Mouse (Mus musculus) heart, embryonic 11.5 days (tissue): Measurements from ENCODE around the gene Fggy. TPM values are rescaled to one million over a fixed set of nuclear protein-coding genes. Genes with fewer than 3 reads are reported as not detected.

Experiments used
- ATAC-seq: fragments of 200-750 bp; cut with Nextera tagmentation; replicated peaks from 2 replicates; pipeline ENCODE4 v1.8.0; 2017; ENCODE audit warnings: moderate library complexity; ENCODE audit not compliant: insufficient number of reproducible peaks, low FRiP score, low TSS enrichment
- H3K27ac ChIP-seq: fragments of 300-500 bp; sonication (generic); 2 replicates; pipeline ENCODE4 v1.5.1; 2014; ENCODE audit warnings: mild to moderate bottlenecking, low read depth, low read length
- H3K27me3 ChIP-seq: fragments of 300-500 bp; sonication (generic); 2 replicates; pipeline ENCODE4 v1.6.1; 2014; ENCODE audit warnings: mild to moderate bottlenecking, low read length, mixed read lengths; ENCODE audit not compliant: control insufficient read depth, insufficient read depth
- H3K36me3 ChIP-seq: fragments of 300-500 bp; sonication (generic); 2 replicates; pipeline ENCODE4 v1.6.1; 2014; ENCODE audit warnings: mild to moderate bottlenecking, low read length, moderate library complexity, mixed read lengths; ENCODE audit not compliant: control insufficient read depth, insufficient read depth
- H3K4me1 ChIP-seq: fragments of 300-500 bp; sonication (generic); 2 replicates; pipeline ENCODE4 v1.6.1; 2014; ENCODE audit warnings: low read length; ENCODE audit not compliant: control insufficient read depth, insufficient read depth
- H3K4me2 ChIP-seq: fragments of 300-500 bp; sonication (generic); 2 replicates; pipeline ENCODE4 v1.6.1; 2014; ENCODE audit warnings: mild to moderate bottlenecking, moderate library complexity
- H3K4me3 ChIP-seq: fragments of 300-500 bp; sonication (generic); 2 replicates; pipeline ENCODE4 v1.5.1; 2014; ENCODE audit warnings: low read depth, low read length
- H3K9ac ChIP-seq: fragments of 300-500 bp; sonication (generic); 2 replicates; pipeline ENCODE4 v1.6.1; 2014; ENCODE audit warnings: mild to moderate bottlenecking, low read depth, low read length, moderate library complexity
- H3K9me3 ChIP-seq: fragments of 300-500 bp; sonication (generic); replicated peaks from 2 replicates; pipeline ENCODE4 v1.6.1; 2016; ENCODE audit warnings: low read length; ENCODE audit not compliant: control insufficient read depth
- WGBS: fragments of 180-500 bp; shearing (Covaris S2); extraction: QIAGEN DNeasy Blood & Tissue Kit; methylation state at CpG from one replicate; pipeline ENCODE4 v1.1.7; 2014; ENCODE audit not compliant: insufficient replicate concordance; 5-methylcytosine and 5-hydroxymethylcytosine counted together
- polyA plus RNA-seq: library from polyadenylated mRNA; unstranded; fragments of >200 nt; fragmentation: Nextera tagmentation; extraction: Ambion mirVana; gene quantifications from 2 replicates; pipeline ENCODE4 v1.2.1, GENCODE M21; 2014

Fggy gene
- polyA plus RNA-seq, 1 experiment from 2014 or later, result 5.9 TPM

DNA sequence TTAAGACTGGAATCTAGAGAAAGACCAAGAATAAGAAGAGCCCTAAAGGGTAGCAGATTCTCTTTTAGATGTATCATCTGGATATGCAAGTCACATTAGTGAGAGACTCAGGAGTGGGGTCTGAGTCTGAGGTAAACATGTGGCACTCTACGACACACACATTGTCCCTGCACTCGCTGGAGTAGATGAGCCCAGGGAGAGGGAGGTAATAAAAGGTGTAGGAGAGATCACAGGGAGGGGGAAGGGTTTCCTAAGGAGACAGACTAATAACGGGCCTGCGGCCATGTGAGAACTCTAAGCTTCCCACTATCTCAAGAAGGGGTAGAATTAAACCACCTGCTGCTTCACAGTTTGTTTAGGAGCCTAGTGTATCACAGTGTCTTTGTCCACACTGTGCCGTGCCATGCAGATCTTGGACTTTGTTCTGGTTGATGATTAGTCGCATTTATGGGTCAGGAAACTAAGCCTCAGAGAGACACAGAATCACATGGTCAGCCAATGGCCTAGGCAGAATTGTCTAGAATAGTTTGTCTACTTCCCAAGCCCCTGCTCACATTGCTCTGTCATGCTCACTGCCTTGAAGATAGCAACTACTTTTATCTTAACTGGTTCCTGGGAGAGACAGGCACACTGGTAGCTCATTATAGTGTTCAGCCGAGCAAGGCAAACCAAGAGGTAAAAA is 236.5 kb downstream of the Fggy start:
- no peaks in the 10 kb centered on the region for H3K36me3 ChIP-seq
- H3K27me3 ChIP-seq, result no peaks in the 10 kb centered on the region
- H3K27ac ChIP-seq, result no peak overlapping the region
- no peak overlapping the region for H3K4me2 ChIP-seq
- H3K9ac ChIP-seq, result no peak overlapping the region
- no peaks in the 10 kb centered on the region for H3K9me3 ChIP-seq
- 48% methylated on average over 7 of the region's 7 CpGs for whole genome bisulfite sequencing
- no peak overlapping the region for H3K4me3 ChIP-seq
- ATAC-seq, result no peak
- peaks cover 11% of the 10 kb centered on the region; the same call in 1 of the 2 replicates for H3K4me1 ChIP-seq

DNA sequence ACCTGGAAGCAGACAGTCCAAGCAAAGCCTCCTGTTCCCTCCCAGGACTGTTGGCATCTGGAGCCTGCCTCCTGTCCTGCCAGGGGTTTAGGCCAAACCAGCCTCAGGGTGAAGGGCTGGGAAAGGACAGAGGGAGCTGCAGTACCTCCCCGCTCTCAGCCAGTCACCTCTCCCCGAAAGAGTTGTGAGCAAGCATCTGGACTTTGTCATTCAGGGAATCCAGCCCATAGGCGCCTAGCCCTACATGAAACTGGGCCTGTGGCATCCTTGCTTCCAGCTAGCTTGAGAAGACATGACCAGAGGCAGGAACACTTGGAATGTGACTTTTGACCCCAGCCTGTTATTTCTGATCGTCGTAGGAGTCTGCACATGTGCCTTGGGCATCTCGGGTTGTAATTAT is 237.3 kb downstream of the Fggy start:
- Histone ChIP-seq H3K4me1 (peaks cover 11% of the 10 kb centered on the region; the same call in 1 of the 2 replicates), H3K4me2 (no peak overlapping the region), H3K27me3 (no peaks in the 10 kb centered on the region), H3K4me3 (no peak overlapping the region), H3K9ac (no peak overlapping the region), H3K27ac (peak overlapping the region; percentile 62; the same call in 1 of the 2 replicates), H3K9me3 (no peaks in the 10 kb centered on the region), H3K36me3 (no peaks in the 10 kb centered on the region)
- 20% methylated on average over 6 of the region's 6 CpGs for WGBS
- ATAC-seq, result no peak

DNA sequence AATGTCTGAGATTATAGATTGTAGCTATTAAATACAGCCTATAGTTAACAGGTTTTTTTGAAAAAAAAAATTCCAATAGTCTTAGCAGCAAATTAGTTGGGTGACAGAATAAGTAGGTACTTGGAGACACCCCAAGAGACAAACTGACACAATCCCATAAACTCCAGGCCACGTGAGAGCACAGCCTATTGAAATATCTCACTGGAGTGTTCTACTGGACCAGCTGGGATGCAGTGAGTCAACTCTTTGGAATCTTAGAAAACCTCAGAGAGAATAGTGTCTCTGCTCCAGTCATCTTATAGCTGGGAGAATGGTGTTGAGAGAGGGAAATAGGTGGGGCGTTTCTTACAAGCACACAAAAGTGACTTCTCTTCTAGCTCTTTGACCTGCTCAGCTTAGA is 238.0 kb downstream of the Fggy start:
- H3K36me3 ChIP-seq, result no peaks in the 10 kb centered on the region
- no peaks in the 10 kb centered on the region for H3K27me3 ChIP-seq
- ATAC-seq, result no peak
- H3K9ac ChIP-seq, result no peak overlapping the region
- no peak overlapping the region for H3K27ac ChIP-seq
- H3K4me1 ChIP-seq, result peaks cover 11% of the 10 kb centered on the region; the same call in 1 of the 2 replicates
- 48% methylated on average over 2 of the region's 2 CpGs for WGBS
- no peak overlapping the region for H3K4me2 ChIP-seq
- H3K4me3 ChIP-seq, result no peak overlapping the region
- H3K9me3 ChIP-seq, result no peaks in the 10 kb centered on the region

DNA sequence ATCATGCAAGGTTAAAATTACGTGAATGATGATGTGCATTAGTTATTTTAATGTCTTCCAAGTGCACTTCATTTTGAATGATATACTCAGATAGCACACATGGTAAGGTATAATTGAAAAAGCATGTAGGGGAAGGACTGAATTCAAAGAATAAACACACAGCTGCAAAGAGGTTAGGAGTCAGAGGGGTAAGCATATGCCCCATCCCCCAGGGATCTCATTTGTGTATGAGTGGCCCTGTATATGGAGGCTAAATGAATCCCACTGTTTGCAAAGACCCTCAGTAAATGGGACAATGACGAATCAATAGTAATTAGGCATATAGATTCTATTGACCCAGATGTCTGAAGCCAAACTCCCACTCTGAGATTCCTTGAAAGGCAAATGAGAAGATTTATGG is 262.3 kb downstream of the Fggy start:
- Histone ChIP-seq H3K9me3 (no peaks in the 10 kb centered on the region), H3K9ac (no peak overlapping the region), H3K4me2 (no peak overlapping the region), H3K27me3 (no peaks in the 10 kb centered on the region), H3K4me3 (no peak overlapping the region), H3K36me3 (no peaks in the 10 kb centered on the region), H3K4me1 (no peaks in the 10 kb centered on the region), H3K27ac (no peak overlapping the region)
- 66% methylated on average over 2 of the region's 2 CpGs for WGBS
- ATAC-seq, result no peak

DNA sequence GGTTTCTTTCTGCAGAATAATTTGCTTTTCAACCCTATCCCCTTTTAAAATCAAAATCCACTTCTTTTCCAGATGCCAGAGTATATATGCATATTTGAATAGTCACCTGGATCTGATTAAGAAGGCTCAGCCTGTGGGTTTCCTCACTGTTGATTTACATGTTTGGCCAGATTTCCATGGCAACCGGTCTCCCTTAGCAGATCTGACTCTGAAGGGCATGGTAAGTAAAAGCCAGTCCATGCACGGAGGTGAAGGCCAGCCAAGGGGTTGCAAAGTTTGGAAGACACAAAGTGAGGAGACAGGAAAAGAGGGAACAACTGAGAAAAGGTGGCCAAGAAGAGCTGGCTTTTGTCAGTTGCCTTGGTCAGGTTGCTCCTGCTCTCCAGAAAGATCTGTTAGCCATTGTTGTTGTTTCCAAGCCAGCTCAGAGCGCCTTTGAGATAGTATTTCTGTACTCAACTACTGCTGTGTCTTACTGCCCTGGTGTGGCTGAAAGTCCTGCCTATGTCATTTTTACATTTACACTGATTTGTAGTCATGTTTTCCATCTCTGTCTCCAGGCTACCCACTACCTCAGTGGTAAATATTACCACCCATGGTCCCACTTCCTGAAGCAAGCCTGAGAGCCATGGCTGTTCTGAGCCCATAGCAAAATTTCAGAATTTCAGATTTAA is 264.7 kb downstream of the Fggy start:
- 56% methylated on average over 3 of the region's 3 CpGs for WGBS
- no peak for ATAC-seq

DNA sequence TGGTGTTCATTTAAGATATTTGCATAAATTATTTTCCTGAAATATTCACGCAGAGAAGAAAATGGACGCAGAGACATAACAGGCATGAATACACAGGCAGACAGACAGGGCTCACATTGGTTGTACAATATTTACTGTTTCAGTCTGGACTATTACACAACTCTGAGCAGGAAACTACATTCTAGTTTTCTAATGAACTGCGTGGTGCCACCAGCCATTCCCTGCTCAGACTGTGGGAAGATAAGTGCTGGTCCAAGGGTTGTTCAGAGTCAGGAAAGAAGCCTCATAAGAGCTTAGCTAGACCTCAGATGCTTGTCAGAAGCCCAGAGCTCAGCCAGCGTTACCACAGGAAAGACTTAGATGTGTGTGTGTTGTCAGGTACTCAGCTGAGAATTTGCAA is 270.9 kb downstream of the Fggy start:
- H3K9ac ChIP-seq, result no peak overlapping the region

More for the DNA sequence above, 264.7 kb downstream of the Fggy start:
- Histone ChIP-seq H3K36me3 (no peaks in the 10 kb centered on the region), H3K27ac (no peak overlapping the region), H3K9ac (no peak overlapping the region), H3K27me3 (no peaks in the 10 kb centered on the region), H3K9me3 (no peaks in the 10 kb centered on the region), H3K4me3 (no peak overlapping the region), H3K4me2 (no peak overlapping the region), H3K4me1 (no peaks in the 10 kb centered on the region)

DNA sequence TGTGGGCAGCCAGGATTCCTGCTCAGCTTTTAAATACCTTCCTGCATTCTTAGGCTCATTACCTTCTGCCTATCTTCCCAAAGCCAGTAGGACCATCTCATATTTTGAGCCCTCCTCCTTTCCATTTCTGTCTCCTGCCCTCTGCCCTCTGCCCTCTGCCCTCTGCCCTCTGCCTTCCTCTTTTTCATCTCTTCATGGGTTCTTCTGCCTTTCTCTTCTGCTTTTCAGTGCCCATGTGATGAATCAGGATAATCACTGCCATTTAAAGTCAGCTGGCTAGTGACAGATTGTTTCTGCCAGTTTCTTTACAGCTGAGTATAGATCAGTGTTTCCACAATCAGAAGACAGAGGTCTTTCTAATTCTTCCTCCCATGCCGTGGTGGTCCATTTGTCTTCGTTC is 273.0 kb downstream of the Fggy start:
- Histone ChIP-seq H3K4me1 (no peaks in the 10 kb centered on the region), H3K27ac (no peak overlapping the region), H3K27me3 (no peaks in the 10 kb centered on the region), H3K4me3 (no peak overlapping the region), H3K4me2 (no peak overlapping the region), H3K9me3 (no peaks in the 10 kb centered on the region), H3K9ac (no peak overlapping the region), H3K36me3 (no peaks in the 10 kb centered on the region)
- 78% methylated on average over 2 of the region's 2 CpGs for WGBS
- ATAC-seq, result no peak

More for the DNA sequence above, 270.9 kb downstream of the Fggy start:
- Histone ChIP-seq H3K4me2 (no peak overlapping the region), H3K4me3 (no peak overlapping the region), H3K27ac (no peak overlapping the region), H3K27me3 (no peaks in the 10 kb centered on the region), H3K4me1 (no peaks in the 10 kb centered on the region), H3K36me3 (no peaks in the 10 kb centered on the region), H3K9me3 (no peaks in the 10 kb centered on the region)
- no peak for ATAC-seq
- WGBS, result 84% methylated on average over 4 of the region's 4 CpGs

DNA sequence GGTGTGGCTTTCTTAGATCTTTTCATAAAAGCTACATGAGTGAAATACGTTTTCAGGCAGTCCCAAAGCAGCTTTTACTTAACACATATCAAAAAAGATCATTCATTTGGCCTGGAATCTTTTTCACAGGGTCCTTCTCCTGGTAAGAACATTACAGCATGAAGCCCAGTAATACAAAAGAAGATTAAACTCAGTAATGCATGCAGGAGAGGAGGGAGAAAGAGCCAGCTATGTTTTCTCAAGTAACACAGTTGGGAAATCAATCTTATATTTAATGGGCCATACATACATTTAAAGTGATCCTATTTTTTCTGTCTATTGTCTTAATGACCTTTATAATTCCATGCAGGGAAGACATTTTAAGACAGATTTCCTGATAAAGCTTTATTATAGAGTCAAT is 282.6 kb downstream of the Fggy start:
- no peak overlapping the region for H3K4me2 ChIP-seq
- H3K27me3 ChIP-seq, result no peaks in the 10 kb centered on the region
- WGBS, result 74% methylated on average over 1 of the region's 1 CpGs
- no peaks in the 10 kb centered on the region for H3K36me3 ChIP-seq
- no peaks in the 10 kb centered on the region for H3K4me1 ChIP-seq
- H3K9me3 ChIP-seq, result no peaks in the 10 kb centered on the region
- H3K27ac ChIP-seq, result no peak overlapping the region
- H3K4me3 ChIP-seq, result no peak overlapping the region
- ATAC-seq, result no peak
- H3K9ac ChIP-seq, result no peak overlapping the region
